Mouse (Mus musculus): ENCODE data around the gene Echdc1.
A peak's percentile ranks its signal among the peaks of the same experiment; 100 is the strongest.
"Not testable (repeated sequence)": the region's sequence is repeated elsewhere in the genome, so short reads cannot be mapped to it uniquely, and the experiment has no call there.

The Echdc1 gene

DNA sequence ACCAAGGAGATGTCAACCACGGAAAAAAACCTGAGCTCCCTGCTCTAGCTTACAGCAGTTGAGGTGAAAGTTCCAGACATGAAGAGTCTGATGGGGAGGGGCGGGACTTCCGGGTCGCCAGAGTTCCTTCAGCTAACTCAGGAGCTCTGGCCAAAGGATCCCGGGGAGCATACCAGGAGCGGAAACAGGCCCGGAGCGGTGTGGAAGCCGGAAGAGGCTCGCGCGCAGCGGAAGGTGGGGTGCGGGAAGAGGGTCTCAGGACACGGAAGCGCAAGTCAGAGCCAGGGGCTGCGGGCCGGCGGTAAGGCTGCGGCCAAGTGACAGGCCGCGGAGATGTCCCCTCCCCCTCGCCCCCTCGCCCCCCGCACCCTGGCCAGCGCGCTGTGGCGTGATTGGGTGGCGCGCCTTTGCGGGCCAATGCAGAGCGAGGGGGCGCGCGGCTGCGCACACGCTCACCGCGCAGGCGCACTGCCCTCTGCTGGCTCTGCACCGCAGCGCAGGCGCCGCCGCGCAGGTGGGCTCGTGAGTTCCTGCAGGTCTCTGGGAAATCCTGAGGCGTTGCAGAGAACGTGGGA is at the start of gene Echdc1:
Gene Echdc1 (plus strand): TSS at position 103 of the 575 bp plus-strand sequence.
- DNase-seq (ENCODE audit: low read depth in 1 of 2, low spot score in 2 of 2) = peak; percentile 27 to 46

DNA sequence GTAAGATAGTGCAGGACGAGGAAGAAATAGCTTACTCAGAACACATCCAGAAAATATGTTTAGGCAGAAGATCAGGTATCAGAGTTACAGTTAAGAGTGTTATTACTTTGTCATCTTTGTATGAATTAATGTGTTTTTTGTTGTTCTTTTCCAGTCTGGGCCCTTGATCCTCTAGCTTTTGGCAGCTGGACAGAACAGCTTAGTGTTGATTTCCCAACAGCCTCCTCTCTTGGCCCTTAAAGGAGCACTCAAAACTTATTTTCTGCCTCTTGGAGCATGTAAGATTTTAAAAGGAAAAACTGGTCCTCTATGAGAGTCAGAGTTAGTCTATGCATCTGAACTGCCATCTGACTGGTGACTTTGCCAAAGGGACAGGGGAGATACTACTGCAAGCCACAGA is 31.2 kb upstream of the Echdc1 start:
- no peak for DNase-seq (ENCODE audit: low read depth in 1 of 2, low spot score in 2 of 2)

DNA sequence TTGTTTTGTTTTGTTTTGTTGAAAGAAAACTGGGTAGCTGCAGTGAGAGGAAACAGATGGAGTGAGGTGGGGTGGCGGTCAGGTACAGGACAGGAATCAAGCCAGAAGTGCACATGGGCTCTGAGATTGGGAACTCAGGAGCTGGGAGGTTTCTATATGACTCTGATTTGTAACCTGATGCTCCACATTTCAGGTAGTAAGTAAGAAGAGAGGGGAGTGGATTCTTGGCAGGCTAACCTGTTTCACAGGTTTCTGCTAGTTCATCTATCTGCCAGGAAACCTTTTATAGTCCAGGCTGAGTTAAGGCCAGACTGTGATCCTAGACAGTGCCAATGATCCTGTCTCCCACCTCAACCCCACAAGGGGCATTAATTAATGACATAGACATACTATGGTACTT is 27.2 kb upstream of the Echdc1 start:
- no peak for DNase-seq (ENCODE audit: low read depth in 1 of 2, low spot score in 2 of 2)

DNA sequence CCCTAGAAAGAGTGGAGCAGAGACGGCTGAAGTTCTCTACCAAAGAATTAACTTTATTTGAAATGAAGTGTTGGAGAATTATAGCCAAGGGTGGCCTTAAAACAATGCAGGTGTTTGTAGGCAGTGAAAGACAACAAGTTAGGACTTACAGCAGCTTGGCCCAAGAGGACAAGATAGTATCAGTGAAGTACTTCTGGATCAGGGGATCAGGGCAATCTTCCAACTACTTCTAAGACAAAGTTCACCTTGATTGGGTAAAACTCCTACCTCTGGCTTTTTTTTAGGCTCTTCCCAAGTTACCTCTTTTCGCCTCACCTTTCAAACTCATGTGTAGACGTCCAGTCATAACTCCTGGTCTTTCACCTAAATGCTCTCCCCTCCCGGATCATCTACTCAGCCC is 10.7 kb upstream of the Echdc1 start:
- DNase-seq (ENCODE audit: low read depth in 1 of 2, low spot score in 2 of 2) = no peak

DNA sequence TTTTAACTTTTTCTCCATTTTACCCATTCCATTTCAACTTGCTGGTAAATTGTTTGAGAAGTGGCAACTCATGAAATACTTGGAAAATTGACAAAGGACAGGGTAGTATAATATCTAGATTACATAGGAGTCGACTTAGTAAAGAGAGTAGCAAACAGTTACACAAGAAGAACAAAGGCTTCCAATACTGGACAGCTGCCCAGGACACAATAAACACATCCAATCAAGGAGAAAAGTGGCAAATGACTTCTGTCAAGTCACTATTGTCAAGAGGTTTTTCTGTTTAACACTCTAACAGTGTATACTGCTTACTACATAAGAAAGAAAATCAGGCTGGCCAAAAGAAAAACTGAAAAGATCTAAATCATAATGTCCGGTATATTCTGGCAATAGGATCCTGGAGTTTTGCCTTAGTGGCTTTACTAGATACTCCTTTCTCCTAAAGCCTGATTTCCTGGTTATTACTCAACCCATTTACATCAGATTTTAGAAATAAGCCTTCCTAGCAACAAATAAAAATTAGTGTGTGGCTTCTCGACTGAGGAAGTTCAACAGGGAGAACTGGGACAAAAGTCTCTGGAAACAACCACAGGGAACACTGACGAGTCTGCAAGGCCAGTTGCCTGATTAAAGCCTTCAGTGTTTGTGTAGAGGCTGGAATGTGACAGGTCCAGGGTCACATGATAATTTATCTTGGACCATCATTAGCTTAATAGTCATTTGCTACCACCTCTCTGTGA is 1.3 kb upstream of the Echdc1 start:
- no peak for DNase-seq (ENCODE audit: low read depth in 1 of 2, low spot score in 2 of 2)

DNA sequence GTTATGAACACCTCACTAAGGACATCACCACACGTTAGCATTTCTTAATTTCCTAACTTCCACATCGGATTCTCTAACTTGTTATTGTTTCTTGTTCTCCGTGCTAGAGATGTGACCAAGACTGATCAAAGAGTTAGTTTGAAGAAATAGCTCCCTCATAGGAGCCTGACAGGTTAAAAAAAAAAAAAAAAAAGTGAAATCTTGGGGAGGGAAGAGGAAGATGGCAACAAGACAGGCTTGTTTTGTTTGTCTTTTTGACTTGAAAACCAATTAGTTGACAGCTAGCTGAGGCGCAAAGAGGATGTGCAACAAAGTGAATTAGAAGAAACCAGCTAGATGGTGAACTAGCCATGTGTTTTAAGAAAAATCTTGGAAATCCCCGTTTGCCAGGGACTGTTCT is 939 bp downstream of the Echdc1 start:
- DNase-seq (ENCODE audit: low read depth in 1 of 2, low spot score in 2 of 2) = no peak

DNA sequence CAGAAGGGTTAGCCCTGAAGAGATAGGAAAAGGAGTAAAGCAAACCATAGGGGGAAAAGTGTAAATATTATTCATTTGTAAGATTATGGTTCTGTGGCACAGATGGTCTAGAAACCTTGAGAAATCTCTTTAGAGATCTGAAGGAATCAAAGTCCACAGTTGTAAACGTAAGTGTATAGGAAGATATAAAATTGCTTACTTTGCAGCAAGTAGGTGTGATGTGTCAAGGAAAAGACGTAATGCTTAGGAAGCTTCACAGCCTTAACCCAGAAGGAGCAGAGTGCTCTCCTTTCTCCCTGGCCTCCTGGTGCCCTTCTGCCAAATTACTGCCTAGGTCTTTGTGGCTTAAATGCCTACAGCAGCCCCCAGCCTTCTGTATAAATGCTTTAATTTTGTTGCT is 11.9 kb downstream of the Echdc1 start:
- DNase-seq (ENCODE audit: low read depth in 1 of 2, low spot score in 2 of 2) = no peak

DNA sequence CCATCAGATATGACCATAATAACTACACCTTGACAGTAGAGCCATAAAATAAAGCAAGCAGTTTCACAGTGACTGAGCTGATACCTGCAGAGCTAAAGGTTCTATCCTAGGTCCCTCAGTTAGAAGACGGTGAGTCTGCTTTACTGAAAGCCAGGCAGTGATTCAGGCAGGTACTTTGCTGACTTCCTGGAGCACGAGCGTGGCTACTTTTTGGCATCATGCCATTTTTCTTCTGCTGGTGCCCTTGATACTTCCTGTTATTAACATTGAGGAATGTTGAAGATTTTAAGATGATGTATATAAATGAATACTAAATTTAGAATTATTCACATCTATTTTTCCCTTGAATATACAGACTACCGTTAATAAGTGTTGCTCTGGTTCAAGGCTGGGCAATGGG is 20.9 kb downstream of the Echdc1 start:
- no peak for DNase-seq (ENCODE audit: low read depth in 1 of 2, low spot score in 2 of 2)

DNA sequence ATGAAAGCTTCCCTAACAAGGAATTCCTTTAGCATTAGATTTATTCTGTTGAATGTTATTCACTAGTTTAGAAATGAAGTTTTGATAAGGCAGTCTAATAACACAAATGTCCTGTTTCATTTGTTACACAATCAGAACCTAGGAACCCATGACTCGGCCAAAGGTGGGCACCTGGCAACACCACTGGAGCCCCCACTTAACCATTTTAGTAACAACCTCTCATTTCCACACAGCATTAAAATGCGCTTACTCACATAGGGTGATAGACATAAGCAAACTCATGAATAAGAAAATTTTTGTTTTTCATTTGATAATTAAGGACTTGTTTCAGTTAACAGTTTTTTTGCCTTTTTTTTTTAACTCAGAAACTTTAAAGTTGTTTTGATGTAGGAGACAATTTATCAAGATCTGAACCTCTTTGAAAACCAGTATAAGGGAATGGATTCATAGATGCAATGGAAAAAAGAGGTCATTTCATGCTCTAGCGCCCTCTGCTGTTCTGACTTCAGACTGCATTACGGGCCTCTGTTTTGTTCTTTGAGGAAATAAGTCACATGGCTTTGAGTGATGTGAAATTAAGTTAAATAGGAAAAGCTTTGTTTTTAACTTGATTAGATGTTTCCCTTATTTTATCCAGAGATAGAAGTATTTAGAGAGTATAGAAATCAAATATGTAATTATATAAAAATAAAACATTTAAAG is 25.5 kb downstream of the Echdc1 start:
- peak in 1 of 2 experiments; percentile 46 for DNase-seq (ENCODE audit: low read depth in 1 of 2, low spot score in 2 of 2)

DNA sequence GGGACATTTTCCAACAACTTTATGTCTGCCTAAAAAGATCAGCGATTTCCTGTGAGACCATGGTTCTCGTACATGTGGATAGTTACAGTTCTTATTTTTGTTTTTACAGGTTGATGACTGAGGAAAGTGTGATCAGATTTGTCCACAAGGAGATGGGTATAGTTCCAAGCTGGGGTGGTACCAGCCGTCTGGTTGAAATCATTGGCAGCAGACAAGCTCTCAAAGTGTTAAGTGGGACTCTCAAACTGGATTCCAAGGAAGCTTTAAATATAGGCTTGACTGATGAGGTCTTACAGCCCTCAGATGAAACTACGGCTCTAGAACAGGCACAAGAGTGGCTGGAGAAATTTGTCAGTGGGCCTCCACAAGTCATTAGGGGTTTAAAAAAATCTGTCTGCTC is 31.3 kb downstream of the Echdc1 start:
- no peak for DNase-seq (ENCODE audit: low read depth in 1 of 2, low spot score in 2 of 2)

DNA sequence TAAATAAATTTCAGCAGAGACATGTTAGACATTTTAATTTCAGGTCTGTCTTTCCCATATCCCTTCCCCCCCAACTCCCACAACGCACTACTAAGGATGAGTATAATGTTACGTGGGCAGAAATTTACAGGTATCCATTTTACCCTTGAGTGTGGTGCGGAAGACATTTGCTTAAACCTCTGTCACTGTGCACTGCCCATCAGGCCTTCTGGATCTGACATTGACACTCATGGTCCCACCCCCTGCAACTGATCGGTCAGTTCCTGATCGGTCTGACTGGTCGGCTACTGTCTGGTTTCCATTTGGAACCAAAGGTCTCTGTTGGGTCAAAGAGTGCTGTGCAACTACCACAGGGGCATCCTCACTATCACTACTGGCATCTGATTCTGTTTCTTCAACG is 33.7 kb downstream of the Echdc1 start:
- DNase-seq (ENCODE audit: low read depth in 1 of 2, low spot score in 2 of 2) = no peak

DNA sequence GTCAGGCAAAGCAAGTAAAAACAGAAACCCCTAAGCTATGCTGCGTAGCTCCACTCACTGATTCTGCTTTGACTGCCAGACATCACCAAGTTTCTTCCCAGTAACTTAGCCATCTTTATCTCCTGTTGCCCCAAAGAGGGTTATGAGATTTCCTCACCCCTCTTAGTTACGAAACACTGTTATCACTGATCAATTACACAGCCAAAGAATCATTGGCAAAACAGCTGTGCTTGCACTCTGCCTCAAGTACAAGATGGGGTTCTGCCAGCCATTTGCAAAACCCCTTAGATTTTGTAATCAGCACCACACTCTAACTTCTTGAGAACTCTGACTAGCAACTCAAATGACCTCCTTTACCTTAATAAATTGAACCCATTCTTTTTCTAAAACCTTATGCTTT is 38.5 kb downstream of the Echdc1 start:
- DNase-seq (ENCODE audit: low read depth in 1 of 2, low spot score in 2 of 2) = no peak

DNA sequence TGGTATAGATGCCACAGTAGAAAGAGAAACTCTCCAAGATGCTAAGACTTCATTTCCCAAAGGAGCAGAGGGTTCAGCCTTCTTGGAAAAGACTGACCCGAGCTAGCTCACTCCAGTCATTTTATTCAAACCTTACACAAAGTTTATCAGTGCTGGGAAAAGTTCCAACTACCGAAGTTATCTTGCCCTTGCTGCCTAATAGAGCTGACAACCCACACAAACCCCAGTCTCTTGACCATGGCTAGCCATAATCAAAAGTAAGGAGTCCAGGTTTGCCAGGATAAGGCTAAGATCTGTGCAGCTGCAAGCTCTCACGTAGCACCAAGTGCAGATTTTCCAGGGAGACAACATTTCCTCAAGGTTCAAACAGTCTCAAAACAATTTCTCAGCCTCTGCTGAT is 39.6 kb downstream of the Echdc1 start:
- no peak for DNase-seq (ENCODE audit: low read depth in 1 of 2, low spot score in 2 of 2)

DNA sequence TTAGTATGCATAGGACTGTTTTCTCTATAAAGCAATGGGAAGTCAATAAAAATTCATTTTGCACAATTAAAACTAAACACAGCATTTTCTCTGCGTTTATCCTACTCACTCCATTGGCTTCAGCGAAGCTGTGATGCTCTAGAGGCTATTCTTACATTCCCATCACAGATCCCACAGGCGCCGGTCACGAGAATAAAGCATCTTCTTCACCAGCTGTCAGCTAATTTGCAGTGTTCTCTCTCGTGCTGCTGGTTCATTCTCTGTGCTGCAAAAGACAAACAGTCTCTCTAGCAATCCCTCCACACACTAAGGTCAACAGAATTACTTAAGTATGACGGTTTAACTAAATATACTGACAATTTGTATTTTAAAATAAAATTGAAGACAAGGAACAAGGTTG is 41.2 kb downstream of the Echdc1 start:
- no peak for DNase-seq (ENCODE audit: low read depth in 1 of 2, low spot score in 2 of 2)

DNA sequence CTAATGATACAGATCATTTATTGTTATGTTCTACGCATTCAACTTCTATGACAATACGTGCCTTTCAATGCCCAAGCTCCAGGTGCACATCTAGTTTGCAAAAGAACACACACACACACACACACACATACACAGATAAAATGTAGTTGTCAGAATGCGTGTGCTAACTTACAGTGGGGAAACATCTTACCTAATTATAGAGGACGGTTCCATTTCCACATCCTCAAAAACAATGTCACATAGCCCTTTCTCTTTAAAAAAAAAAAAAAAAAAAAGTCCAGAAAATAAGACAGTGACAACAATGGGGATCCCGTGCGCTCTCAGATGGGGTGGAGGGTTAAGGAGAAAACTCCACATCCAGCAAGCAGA is 48.1 kb downstream of the Echdc1 start:
- no peak for DNase-seq (ENCODE audit: low read depth in 1 of 2, low spot score in 2 of 2)

DNA sequence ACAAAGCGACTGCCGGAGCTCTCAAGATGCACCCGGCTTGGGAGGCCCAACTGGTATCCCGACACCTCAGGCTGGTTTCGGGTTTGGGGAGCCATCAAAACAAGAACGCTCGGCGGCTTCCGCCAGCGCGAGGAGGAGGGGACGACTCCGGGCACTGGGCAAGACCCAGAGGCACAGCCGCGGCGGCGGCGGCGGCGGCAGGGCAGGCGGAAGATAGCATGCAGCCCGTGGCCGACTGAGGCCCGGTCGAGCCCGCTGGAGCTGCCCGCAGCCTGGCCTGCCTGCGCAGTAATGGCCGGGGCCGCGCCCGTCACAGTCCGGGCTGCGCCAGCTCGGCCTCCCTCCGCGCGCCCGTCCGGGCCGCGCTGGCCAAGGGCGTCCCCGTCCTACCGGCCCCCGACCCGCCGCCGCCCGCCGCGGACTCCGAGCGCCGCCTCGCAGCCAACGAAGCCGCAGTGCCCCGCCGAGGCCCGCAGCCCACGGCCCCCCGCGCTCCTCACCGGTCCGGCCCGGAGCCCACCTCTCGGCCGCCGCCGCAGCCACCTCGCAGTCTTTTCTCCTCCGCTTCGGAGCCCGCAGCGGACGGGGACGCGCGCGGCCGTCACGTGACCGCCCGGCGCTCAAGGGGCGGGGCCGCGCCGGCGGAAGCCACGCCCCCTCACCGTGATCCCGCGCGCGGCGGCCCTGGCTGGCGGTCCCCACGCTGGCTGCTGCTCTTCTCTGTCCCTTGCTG is 48.7 kb downstream of the Echdc1 start:
- peak; percentile 47 to 75 for DNase-seq (ENCODE audit: low read depth in 1 of 2, low spot score in 2 of 2)

DNA sequence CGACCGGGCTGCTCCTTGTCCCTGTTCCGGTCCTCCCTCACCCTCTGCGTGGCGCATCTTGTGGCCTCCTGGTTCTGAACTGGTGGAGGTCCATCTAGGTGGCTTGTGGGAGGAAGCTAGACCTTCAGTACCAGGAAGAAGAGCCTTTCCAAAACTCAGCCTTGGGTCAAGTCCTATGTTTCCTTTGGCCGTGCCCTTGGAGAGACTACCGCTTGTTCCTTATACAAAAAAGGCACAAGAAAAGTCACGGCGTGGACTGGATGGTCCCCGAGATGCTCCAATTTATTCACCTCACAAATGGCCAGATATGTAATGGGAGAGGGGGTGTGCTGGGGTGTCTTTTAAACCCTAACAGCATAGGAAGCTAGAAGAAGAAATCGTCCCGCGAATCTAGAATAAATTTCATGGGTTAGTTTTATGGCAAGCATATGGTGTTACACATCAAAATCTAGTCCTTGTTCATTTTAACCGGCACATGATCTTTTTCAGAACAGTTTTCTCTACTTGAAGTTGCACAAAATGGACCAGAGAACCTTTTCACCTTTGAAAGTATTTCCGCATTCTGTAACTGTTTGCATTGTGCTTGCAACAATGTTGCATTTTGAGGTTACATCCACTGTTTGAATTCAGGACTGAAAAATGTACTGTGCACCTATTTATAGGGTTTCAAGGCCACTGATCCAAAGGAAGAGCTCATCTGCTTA is 49.4 kb downstream of the Echdc1 start, which contains the start of gene Rnf146:
Gene Rnf146 (minus strand): TSS at position 246 of the 704 bp plus-strand sequence.
- no peak for DNase-seq (ENCODE audit: low read depth in 1 of 2, low spot score in 2 of 2)

DNA sequence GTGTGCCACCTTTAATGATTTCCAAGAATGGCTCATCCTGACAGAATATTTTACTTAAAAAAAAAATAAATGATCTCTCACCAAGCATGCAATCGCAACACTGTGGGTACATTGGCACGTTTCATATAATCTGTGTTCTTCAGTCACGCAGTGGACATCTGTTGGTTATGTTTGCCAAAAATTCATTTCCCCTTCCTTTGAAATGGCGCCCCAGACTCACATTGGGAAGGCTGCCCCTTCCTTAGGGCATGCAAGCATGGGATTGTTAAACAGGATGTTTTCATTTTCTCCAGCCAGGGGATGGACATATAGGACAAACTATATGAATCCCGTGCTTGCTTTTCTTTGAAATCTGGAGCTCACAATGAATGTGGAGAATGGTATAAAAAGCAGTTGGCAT is 61.1 kb downstream of the Echdc1 start:
- no peak for DNase-seq (ENCODE audit: low read depth in 1 of 2, low spot score in 2 of 2)

DNA sequence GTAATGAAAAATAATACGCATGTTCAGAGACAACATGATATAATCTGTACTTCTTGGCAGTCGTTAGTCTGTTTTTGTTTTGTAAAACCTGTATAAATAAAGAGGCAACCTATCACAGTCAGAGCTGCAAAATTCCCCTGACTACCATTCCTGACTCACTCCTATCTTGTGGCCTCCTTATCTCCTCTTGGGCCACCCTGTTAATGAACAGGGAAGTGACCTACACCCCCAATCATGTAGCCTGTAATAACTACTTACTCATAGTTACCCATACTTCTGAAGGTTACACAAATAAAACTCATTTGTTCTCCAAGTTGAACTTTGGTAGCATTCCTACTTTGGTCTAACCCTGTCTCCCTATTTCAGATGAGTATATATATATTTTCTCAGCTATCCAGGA is 68.6 kb downstream of the Echdc1 start:
- DNase-seq (ENCODE audit: low read depth in 1 of 2, low spot score in 2 of 2) = no peak

DNA sequence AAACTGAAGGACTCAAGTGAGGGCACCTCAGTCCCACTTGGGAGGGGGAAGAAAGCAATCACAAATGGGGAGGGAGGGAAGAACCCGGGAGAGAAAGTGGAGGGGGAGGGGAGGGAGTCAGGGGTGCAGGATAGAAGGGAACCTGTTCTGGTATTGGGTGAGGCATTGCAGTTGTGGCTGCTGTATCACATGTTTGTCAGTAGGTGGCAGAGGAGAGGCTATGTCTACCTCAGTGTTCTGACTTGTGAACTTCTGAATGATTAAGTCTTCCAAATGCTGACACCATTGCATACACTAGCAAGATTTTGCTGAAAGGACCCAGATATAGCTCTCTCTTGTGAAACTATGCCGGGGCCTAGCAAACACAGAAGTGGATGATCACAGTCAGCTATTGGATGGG is 81.9 kb downstream of the Echdc1 start:
- not testable (repeated sequence) for DNase-seq (ENCODE audit: low read depth in 1 of 2, low spot score in 2 of 2)
